Mouse (Mus musculus): ENCODE results near the gene Filip1l. TPM values are rescaled to one million over a fixed set of nuclear protein-coding genes. Genes with fewer than 3 reads are reported as not detected.

The Filip1l gene
- polyA plus RNA-seq, 1 experiment, result 6.9 TPM

- Histone ChIP-seq H3K27me3 (replicated peaks; ENCODE audit: control insufficient read depth, insufficient read depth, low read length) (no peaks in the 10 kb centered on the region), H3K36me3 (ENCODE audit: control insufficient read depth, insufficient read depth, low read length) (no peaks in the 10 kb centered on the region), H3K4me3 (ENCODE audit: insufficient read depth, low read depth, low read length) (no peak overlapping the region), H3K4me1 (ENCODE audit: control insufficient read depth, insufficient read depth, low read length) (no peaks in the 10 kb centered on the region; the same call in 1 of the 2 replicates), H3K27ac (ENCODE audit: insufficient read depth, low read depth, low read length) (no peak overlapping the region)
- WGBS, result 91% methylated on average over 3 of the region's 3 CpGs
- TF ChIP-seq POLR2A (IDR thresholded peaks at IDR 0.05; ENCODE audit: low read depth, low read length), result no peak
- TF ChIP-seq CTCF (conservative IDR thresholded peaks at IDR 0.05; ENCODE audit: insufficient read depth, insufficient read length, low read depth, low read length), result no peak
- DNase-seq, result no peak
Measured at GRCm38 (mm10) chr16:57431294-57431693, 78.4 kb downstream of the Filip1l start.

- no peak for DNase-seq
- WGBS, result 58% methylated on average over 4 of the region's 4 CpGs
- H3K4me3 ChIP-seq (ENCODE audit: insufficient read depth, low read depth, low read length), result no peak overlapping the region
- H3K4me1 ChIP-seq (ENCODE audit: control insufficient read depth, insufficient read depth, low read length), result no peaks in the 10 kb centered on the region; the same call in 1 of the 2 replicates
- no peak overlapping the region for H3K27ac ChIP-seq (ENCODE audit: insufficient read depth, low read depth, low read length)
- H3K27me3 ChIP-seq (replicated peaks; ENCODE audit: control insufficient read depth, insufficient read depth, low read length), result no peaks in the 10 kb centered on the region
- H3K36me3 ChIP-seq (ENCODE audit: control insufficient read depth, insufficient read depth, low read length), result no peaks in the 10 kb centered on the region
- TF ChIP-seq CTCF (conservative IDR thresholded peaks at IDR 0.05; ENCODE audit: insufficient read depth, insufficient read length, low read depth, low read length), result no peak
- no peak for TF ChIP-seq POLR2A (IDR thresholded peaks at IDR 0.05; ENCODE audit: low read depth, low read length)
Measured at GRCm38 (mm10) chr16:57433173-57433572, 80.3 kb downstream of the Filip1l start.

- no peaks in the 10 kb centered on the region for H3K36me3 ChIP-seq (ENCODE audit: control insufficient read depth, insufficient read depth, low read length)
- DNase-seq, result no peak
- 92% methylated on average over 6 of the region's 6 CpGs for WGBS
- no peaks in the 10 kb centered on the region; the same call in 1 of the 2 replicates for H3K4me1 ChIP-seq (ENCODE audit: control insufficient read depth, insufficient read depth, low read length)
- no peaks in the 10 kb centered on the region for H3K27me3 ChIP-seq (replicated peaks; ENCODE audit: control insufficient read depth, insufficient read depth, low read length)
- no peak overlapping the region for H3K27ac ChIP-seq (ENCODE audit: insufficient read depth, low read depth, low read length)
- no peak for TF ChIP-seq POLR2A (IDR thresholded peaks at IDR 0.05; ENCODE audit: low read depth, low read length)
- TF ChIP-seq CTCF (conservative IDR thresholded peaks at IDR 0.05; ENCODE audit: insufficient read depth, insufficient read length, low read depth, low read length), result no peak
- H3K4me3 ChIP-seq (ENCODE audit: insufficient read depth, low read depth, low read length), result no peak overlapping the region
Measured at GRCm38 (mm10) chr16:57433671-57434070, 80.8 kb downstream of the Filip1l start.

DNA sequence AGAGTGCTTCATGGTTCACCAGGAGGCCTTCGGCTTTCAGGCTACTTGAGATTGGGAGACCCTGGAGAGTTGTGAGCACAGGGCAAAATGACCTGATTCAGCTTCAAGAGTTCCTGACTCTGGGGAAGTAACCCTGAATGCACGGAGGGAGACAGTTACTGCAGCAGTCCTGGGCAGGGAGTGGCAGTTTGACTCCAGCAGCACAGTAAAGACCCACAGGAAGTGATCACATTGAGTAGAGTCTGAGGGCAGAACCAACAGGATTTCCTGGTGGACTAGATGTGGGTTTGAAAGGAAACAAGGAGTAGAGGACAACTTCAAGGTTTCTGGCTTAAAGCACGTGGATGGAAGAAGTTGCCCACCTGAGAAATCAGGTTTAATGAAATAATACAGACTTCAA, 81.7 kb downstream of the Filip1l start:
- peak; percentile 17 for DNase-seq
- H3K4me1 ChIP-seq (ENCODE audit: control insufficient read depth, insufficient read depth, low read length), result no peaks in the 10 kb centered on the region; the same call in 1 of the 2 replicates
- TF ChIP-seq POLR2A (IDR thresholded peaks at IDR 0.05; ENCODE audit: low read depth, low read length) (no peak), CTCF (conservative IDR thresholded peaks at IDR 0.05; ENCODE audit: insufficient read depth, insufficient read length, low read depth, low read length) (no peak)
- no peak overlapping the region for H3K4me3 ChIP-seq (ENCODE audit: insufficient read depth, low read depth, low read length)
- WGBS, result 66% methylated on average over 3 of the region's 3 CpGs
- H3K27ac ChIP-seq (ENCODE audit: insufficient read depth, low read depth, low read length), result no peak overlapping the region
- H3K36me3 ChIP-seq (ENCODE audit: control insufficient read depth, insufficient read depth, low read length), result no peaks in the 10 kb centered on the region
- no peaks in the 10 kb centered on the region for H3K27me3 ChIP-seq (replicated peaks; ENCODE audit: control insufficient read depth, insufficient read depth, low read length)

- H3K4me3 ChIP-seq (ENCODE audit: insufficient read depth, low read depth, low read length), result no peak overlapping the region
- no peak for TF ChIP-seq CTCF (conservative IDR thresholded peaks at IDR 0.05; ENCODE audit: insufficient read depth, insufficient read length, low read depth, low read length)
- no peak for TF ChIP-seq POLR2A (IDR thresholded peaks at IDR 0.05; ENCODE audit: low read depth, low read length)
- no peaks in the 10 kb centered on the region for H3K36me3 ChIP-seq (ENCODE audit: control insufficient read depth, insufficient read depth, low read length)
- H3K27me3 ChIP-seq (replicated peaks; ENCODE audit: control insufficient read depth, insufficient read depth, low read length), result no peaks in the 10 kb centered on the region
- no peak overlapping the region for H3K27ac ChIP-seq (ENCODE audit: insufficient read depth, low read depth, low read length)
- WGBS, result 72% methylated on average over 11 of the region's 11 CpGs
- no peaks in the 10 kb centered on the region; the same call in 1 of the 2 replicates for H3K4me1 ChIP-seq (ENCODE audit: control insufficient read depth, insufficient read depth, low read length)
- no peak for DNase-seq
Measured at GRCm38 (mm10) chr16:57437523-57438287, 84.8 kb downstream of the Filip1l start.

DNA sequence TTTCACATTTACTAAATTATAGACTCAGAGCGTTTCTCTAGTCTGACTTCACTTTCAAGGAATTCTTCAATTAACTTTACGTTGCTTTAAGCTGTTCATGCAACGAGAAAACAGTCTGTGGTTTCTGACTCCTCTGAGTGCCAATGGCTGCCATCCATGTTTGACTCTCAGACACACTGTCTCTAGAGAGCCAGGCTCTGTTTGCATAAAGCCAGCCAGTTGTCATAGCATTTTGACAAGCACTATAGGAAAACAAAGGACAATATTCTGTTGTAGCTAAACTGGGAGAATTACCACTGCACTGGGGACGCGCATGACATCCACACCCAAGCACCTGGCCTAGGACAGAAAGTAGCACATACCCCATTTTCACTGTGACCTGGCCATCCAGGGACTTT, 85.4 kb downstream of the Filip1l start:
- Histone ChIP-seq H3K4me3 (ENCODE audit: insufficient read depth, low read depth, low read length) (no peak overlapping the region), H3K4me1 (ENCODE audit: control insufficient read depth, insufficient read depth, low read length) (no peaks in the 10 kb centered on the region; the same call in 1 of the 2 replicates), H3K36me3 (ENCODE audit: control insufficient read depth, insufficient read depth, low read length) (no peaks in the 10 kb centered on the region), H3K27ac (ENCODE audit: insufficient read depth, low read depth, low read length) (no peak overlapping the region), H3K27me3 (replicated peaks; ENCODE audit: control insufficient read depth, insufficient read depth, low read length) (no peaks in the 10 kb centered on the region)
- DNase-seq, result no peak
- 71% methylated on average over 5 of the region's 5 CpGs for WGBS
- no peak for TF ChIP-seq CTCF (conservative IDR thresholded peaks at IDR 0.05; ENCODE audit: insufficient read depth, insufficient read length, low read depth, low read length)
- no peak for TF ChIP-seq POLR2A (IDR thresholded peaks at IDR 0.05; ENCODE audit: low read depth, low read length)

- no peak overlapping the region for H3K27ac ChIP-seq (ENCODE audit: insufficient read depth, low read depth, low read length)
- H3K36me3 ChIP-seq (ENCODE audit: control insufficient read depth, insufficient read depth, low read length), result no peaks in the 10 kb centered on the region
- H3K27me3 ChIP-seq (replicated peaks; ENCODE audit: control insufficient read depth, insufficient read depth, low read length), result no peaks in the 10 kb centered on the region
- TF ChIP-seq POLR2A (IDR thresholded peaks at IDR 0.05; ENCODE audit: low read depth, low read length), result no peak
- TF ChIP-seq CTCF (conservative IDR thresholded peaks at IDR 0.05; ENCODE audit: insufficient read depth, insufficient read length, low read depth, low read length), result no peak
- H3K4me3 ChIP-seq (ENCODE audit: insufficient read depth, low read depth, low read length), result no peak overlapping the region
- DNase-seq, result peak; percentile 38
- H3K4me1 ChIP-seq (ENCODE audit: control insufficient read depth, insufficient read depth, low read length), result no peaks in the 10 kb centered on the region; the same call in 1 of the 2 replicates
- WGBS, result 66% methylated on average over 11 of the region's 11 CpGs
Measured at GRCm38 (mm10) chr16:57439206-57439605, 86.3 kb downstream of the Filip1l start.

Measured in kidney, adult 2 months (tissue).